Mouse (Mus musculus): ENCODE measurements around the gene Gm9913. TPM values are rescaled to one million over a fixed set of nuclear protein-coding genes. Genes with fewer than 3 reads are reported as not detected.

Gm9913 gene
- polyA plus RNA-seq, 1 experiment from 2014 or later = 0.29 TPM

DNA sequence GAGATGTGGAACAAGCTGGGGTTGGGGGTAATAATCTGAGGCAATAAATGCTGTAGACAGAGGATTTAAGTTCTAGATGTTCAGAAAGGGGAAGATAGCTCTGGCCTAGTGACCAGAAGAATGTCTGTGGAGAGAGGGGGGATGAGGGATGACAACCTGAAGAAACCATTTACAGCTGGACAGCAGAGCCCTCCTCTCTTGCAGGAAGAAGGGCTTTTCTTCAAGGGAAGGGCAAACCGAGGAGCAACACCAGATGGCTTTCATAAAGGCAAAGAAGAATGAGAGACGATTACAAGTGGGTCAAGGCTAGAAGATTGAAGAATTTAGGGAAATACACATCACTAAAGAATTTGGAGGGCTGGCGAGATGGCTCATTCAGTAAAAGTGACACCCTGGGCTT, 9.5 kb downstream of the Gm9913 start:
- WGBS = 34% methylated on average over 3 of the region's 3 CpGs
- Histone ChIP-seq H3K9me3 (replicated peaks; ENCODE audit: control insufficient read depth, low read length) (no peaks in the 10 kb centered on the region), H3K27ac (replicated peaks; ENCODE audit: low read depth, low read length) (no peak overlapping the region), H3K9ac (replicated peaks; ENCODE audit: low read length) (no peak overlapping the region), H3K27me3 (ENCODE audit: control insufficient read depth, insufficient read depth, low read length) (no peaks in the 10 kb centered on the region), H3K4me2 (ENCODE audit: low read depth, low read length) (no peak overlapping the region), H3K4me3 (ENCODE audit: low read depth, low read length) (no peak overlapping the region), H3K36me3 (replicated peaks; ENCODE audit: control insufficient read depth, insufficient read depth, low read depth, low read length) (no peaks in the 10 kb centered on the region), H3K4me1 (ENCODE audit: control insufficient read depth, insufficient read depth, low read length) (no peaks in the 10 kb centered on the region; the same call in 1 of the 2 replicates)
- ATAC-seq (replicated peaks; ENCODE audit: insufficient number of reproducible peaks, low FRiP score, low TSS enrichment, low read depth) (no peak), DNase-seq (ENCODE audit: low spot score) (no peak)

DNA sequence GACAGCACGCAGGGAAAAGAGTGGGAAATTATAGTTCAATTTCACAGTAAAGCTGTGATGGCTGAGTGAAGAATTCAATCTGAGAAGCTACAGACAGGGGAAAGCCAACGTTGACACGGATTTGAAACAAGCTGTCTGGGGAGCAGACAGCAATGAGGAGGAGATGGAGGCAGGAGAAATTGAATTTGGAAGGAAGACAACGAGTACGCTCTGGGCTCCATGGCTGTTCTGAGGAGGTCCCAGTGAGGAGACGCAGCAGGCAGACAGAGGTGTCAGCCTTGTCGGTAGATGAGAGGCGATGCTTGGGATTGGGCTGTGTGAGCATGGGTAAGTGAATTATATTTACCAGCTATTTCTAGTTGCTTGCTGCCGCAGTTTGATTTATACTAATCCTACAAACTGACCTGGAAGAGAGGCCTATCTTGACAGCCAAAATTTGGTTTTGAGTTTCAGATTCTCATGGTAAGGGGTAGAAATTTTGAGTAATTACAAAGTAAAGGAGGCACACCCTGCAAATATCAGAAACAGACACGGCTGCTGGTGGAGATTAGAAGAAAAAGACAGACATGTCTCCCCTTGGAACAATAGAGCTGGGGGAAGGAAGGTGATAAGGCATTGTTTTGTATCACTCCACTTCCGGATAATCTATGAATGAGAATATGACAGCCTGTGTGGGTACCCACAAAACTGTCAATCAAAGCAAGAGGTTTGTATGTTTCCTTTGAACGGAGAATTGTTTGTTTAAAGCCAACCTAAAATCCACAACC, 10.6 kb downstream of the Gm9913 start:
- no peaks in the 10 kb centered on the region for H3K27me3 ChIP-seq (ENCODE audit: control insufficient read depth, insufficient read depth, low read length)
- no peaks in the 10 kb centered on the region for H3K36me3 ChIP-seq (replicated peaks; ENCODE audit: control insufficient read depth, insufficient read depth, low read depth, low read length)

DNA sequence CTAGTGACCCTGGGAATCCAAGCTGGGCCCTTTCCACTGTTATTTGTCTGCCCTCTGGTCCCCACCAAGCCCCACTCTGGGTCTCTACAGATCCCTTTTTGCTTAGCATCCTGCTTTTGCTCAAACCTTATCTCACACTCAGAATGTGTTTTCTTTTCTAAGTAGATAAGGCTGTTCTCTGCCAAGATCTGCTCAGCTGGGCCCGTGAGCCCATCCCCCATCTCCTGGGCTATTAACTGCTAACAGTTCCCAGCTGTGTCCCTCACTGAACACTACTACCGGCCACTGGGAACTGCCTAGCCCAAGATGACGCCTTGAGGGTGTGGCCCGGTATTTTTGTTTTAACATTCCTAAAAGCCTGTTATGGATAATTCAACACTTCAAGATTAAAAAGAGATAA, 11.7 kb downstream of the Gm9913 start:
- H3K27me3 ChIP-seq (ENCODE audit: control insufficient read depth, insufficient read depth, low read length) = no peaks in the 10 kb centered on the region
- H3K36me3 ChIP-seq (replicated peaks; ENCODE audit: control insufficient read depth, insufficient read depth, low read depth, low read length) = no peaks in the 10 kb centered on the region
- no peak overlapping the region for H3K27ac ChIP-seq (replicated peaks; ENCODE audit: low read depth, low read length)
- peak; percentile 73; the same call in 1 of the 2 replicates for ATAC-seq (replicated peaks; ENCODE audit: insufficient number of reproducible peaks, low FRiP score, low TSS enrichment, low read depth)
- 10% methylated on average over 4 of the region's 4 CpGs for WGBS
- H3K4me1 ChIP-seq (ENCODE audit: control insufficient read depth, insufficient read depth, low read length) = no peaks in the 10 kb centered on the region; the same call in 1 of the 2 replicates
- no peak overlapping the region for H3K4me2 ChIP-seq (ENCODE audit: low read depth, low read length)
- DNase-seq (ENCODE audit: low spot score) = peak; percentile 81
- no peak overlapping the region for H3K4me3 ChIP-seq (ENCODE audit: low read depth, low read length)
- H3K9me3 ChIP-seq (replicated peaks; ENCODE audit: control insufficient read depth, low read length) = no peaks in the 10 kb centered on the region
- no peak overlapping the region for H3K9ac ChIP-seq (replicated peaks; ENCODE audit: low read length)

More for the DNA sequence above, 10.6 kb downstream of the Gm9913 start:
- Histone ChIP-seq H3K4me1 (ENCODE audit: control insufficient read depth, insufficient read depth, low read length) (no peaks in the 10 kb centered on the region; the same call in 1 of the 2 replicates), H3K9ac (replicated peaks; ENCODE audit: low read length) (no peak overlapping the region), H3K4me2 (ENCODE audit: low read depth, low read length) (no peak overlapping the region), H3K4me3 (ENCODE audit: low read depth, low read length) (no peak overlapping the region), H3K27ac (replicated peaks; ENCODE audit: low read depth, low read length) (no peak overlapping the region), H3K9me3 (replicated peaks; ENCODE audit: control insufficient read depth, low read length) (no peaks in the 10 kb centered on the region)
- WGBS = 68% methylated on average over 12 of the region's 12 CpGs
- ATAC-seq (replicated peaks; ENCODE audit: insufficient number of reproducible peaks, low FRiP score, low TSS enrichment, low read depth) (no peak), DNase-seq (ENCODE audit: low spot score) (no peak)

DNA sequence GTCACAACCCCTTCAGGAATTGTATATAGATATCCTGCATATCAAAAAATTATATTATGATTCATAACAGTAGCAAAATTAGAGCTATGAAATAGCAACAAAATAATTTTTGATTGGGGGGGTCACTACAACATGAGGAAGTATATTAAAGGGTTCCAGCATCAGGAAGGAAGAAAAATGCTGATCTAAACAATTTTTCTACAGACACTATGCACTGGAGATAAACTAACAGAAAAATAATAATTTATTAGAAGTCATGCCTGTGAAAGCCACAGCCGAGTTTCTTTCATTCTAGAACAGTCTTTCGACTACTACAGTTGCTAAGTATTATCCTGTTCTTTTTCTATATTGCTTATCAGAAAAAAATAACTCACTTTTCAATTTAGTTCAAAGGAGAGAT, 20.6 kb downstream of the Gm9913 start:
- Histone ChIP-seq H3K4me3 (ENCODE audit: low read depth, low read length) (no peak overlapping the region), H3K27me3 (ENCODE audit: control insufficient read depth, insufficient read depth, low read length) (no peaks in the 10 kb centered on the region), H3K4me2 (ENCODE audit: low read depth, low read length) (no peak overlapping the region), H3K27ac (replicated peaks; ENCODE audit: low read depth, low read length) (no peak overlapping the region), H3K4me1 (ENCODE audit: control insufficient read depth, insufficient read depth, low read length) (no peaks in the 10 kb centered on the region), H3K9me3 (replicated peaks; ENCODE audit: control insufficient read depth, low read length) (no peaks in the 10 kb centered on the region), H3K9ac (replicated peaks; ENCODE audit: low read length) (no peak overlapping the region), H3K36me3 (replicated peaks; ENCODE audit: control insufficient read depth, insufficient read depth, low read depth, low read length) (no peaks in the 10 kb centered on the region)
- 89% methylated on average over 2 of the region's 2 CpGs for WGBS
- DNase-seq (ENCODE audit: low spot score) = no peak
- no peak for ATAC-seq (replicated peaks; ENCODE audit: insufficient number of reproducible peaks, low FRiP score, low TSS enrichment, low read depth)

DNA sequence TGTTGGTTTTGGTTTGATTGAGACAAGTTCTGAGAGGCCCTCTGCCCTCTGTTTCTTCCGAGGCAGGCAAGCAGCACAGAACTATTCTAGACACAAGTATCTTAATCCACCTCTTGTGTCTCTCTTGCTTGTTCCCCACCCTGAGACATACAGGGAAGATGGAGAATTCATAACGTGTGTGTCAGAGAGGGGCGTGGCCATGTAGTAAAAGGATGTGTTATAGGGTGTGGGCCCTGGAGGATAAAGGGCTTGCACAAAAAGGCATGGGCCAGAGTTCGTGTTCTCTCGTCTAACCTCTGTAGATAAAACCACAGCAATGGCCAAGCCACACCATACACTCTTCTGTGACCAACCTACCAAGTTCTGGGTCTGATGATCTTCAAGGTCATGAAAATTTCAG, 21.7 kb downstream of the Gm9913 start:
- no peak overlapping the region for H3K4me3 ChIP-seq (ENCODE audit: low read depth, low read length)
- no peaks in the 10 kb centered on the region for H3K9me3 ChIP-seq (replicated peaks; ENCODE audit: control insufficient read depth, low read length)
- H3K27ac ChIP-seq (replicated peaks; ENCODE audit: low read depth, low read length) = no peak overlapping the region
- no peak overlapping the region for H3K9ac ChIP-seq (replicated peaks; ENCODE audit: low read length)
- WGBS = 85% methylated on average over 5 of the region's 5 CpGs
- H3K4me2 ChIP-seq (ENCODE audit: low read depth, low read length) = no peak overlapping the region
- H3K27me3 ChIP-seq (ENCODE audit: control insufficient read depth, insufficient read depth, low read length) = no peaks in the 10 kb centered on the region
- ATAC-seq (replicated peaks; ENCODE audit: insufficient number of reproducible peaks, low FRiP score, low TSS enrichment, low read depth) (no peak), DNase-seq (ENCODE audit: low spot score) (no peak)
- no peaks in the 10 kb centered on the region for H3K4me1 ChIP-seq (ENCODE audit: control insufficient read depth, insufficient read depth, low read length)
- no peaks in the 10 kb centered on the region for H3K36me3 ChIP-seq (replicated peaks; ENCODE audit: control insufficient read depth, insufficient read depth, low read depth, low read length)

DNA sequence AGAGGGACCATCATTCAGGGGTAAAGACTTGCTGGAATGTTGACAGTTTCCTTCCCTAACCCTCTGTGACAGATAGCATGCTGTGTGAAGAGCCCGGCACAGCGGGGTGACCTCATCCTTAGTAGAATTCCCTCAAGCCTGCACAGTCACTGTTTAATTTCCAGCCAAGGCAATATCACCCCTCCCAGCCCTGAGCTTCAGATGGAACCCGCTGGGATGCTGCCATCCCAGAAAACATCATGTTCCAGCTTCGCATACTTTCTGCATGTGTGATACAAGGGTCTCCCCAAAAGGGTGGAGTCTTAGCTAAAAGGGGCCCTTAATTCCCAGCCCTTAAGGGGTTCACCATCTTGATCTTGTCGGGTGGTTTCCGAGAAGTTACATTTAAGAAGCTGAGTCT, 25.8 kb downstream of the Gm9913 start:
- no peak overlapping the region for H3K4me3 ChIP-seq (ENCODE audit: low read depth, low read length)
- H3K9me3 ChIP-seq (replicated peaks; ENCODE audit: control insufficient read depth, low read length) = no peaks in the 10 kb centered on the region
- DNase-seq (ENCODE audit: low spot score) (no peak), ATAC-seq (replicated peaks; ENCODE audit: insufficient number of reproducible peaks, low FRiP score, low TSS enrichment, low read depth) (no peak)
- no peaks in the 10 kb centered on the region for H3K27me3 ChIP-seq (ENCODE audit: control insufficient read depth, insufficient read depth, low read length)
- H3K36me3 ChIP-seq (replicated peaks; ENCODE audit: control insufficient read depth, insufficient read depth, low read depth, low read length) = no peaks in the 10 kb centered on the region
- H3K4me1 ChIP-seq (ENCODE audit: control insufficient read depth, insufficient read depth, low read length) = no peaks in the 10 kb centered on the region
- WGBS = 68% methylated on average over 6 of the region's 6 CpGs
- H3K4me2 ChIP-seq (ENCODE audit: low read depth, low read length) = no peak overlapping the region
- H3K27ac ChIP-seq (replicated peaks; ENCODE audit: low read depth, low read length) = no peak overlapping the region
- H3K9ac ChIP-seq (replicated peaks; ENCODE audit: low read length) = no peak overlapping the region

DNA sequence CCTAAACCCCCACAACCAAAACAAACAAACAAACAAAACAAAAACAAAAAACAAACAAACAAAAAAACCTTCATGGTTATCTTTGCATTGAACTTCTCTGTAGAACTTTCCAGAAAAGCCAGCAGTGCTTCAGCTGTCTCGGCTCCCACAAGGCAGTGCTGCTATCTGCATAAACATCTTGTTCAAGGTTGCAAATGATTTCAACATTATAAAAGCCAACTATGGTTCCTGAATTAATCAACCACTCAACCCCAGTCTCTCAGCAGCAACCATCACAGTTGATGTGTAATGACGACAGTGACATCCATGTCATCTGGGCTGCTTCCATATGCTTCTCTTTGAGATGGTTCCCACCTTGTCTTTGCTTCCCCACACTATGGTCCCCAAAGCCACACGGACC, 34.8 kb downstream of the Gm9913 start:
- H3K36me3 ChIP-seq (replicated peaks; ENCODE audit: control insufficient read depth, insufficient read depth, low read depth, low read length) = no peaks in the 10 kb centered on the region
- no peaks in the 10 kb centered on the region for H3K4me1 ChIP-seq (ENCODE audit: control insufficient read depth, insufficient read depth, low read length)
- ATAC-seq (replicated peaks; ENCODE audit: insufficient number of reproducible peaks, low FRiP score, low TSS enrichment, low read depth) = no peak
- H3K4me2 ChIP-seq (ENCODE audit: low read depth, low read length) = no peak overlapping the region
- no peak overlapping the region for H3K27ac ChIP-seq (replicated peaks; ENCODE audit: low read depth, low read length)
- H3K4me3 ChIP-seq (ENCODE audit: low read depth, low read length) = no peak overlapping the region
- no peaks in the 10 kb centered on the region for H3K9me3 ChIP-seq (replicated peaks; ENCODE audit: control insufficient read depth, low read length)
- H3K27me3 ChIP-seq (ENCODE audit: control insufficient read depth, insufficient read depth, low read length) = no peaks in the 10 kb centered on the region
- no peak overlapping the region for H3K9ac ChIP-seq (replicated peaks; ENCODE audit: low read length)
- no peak for DNase-seq (ENCODE audit: low spot score)
- WGBS = 85% methylated on average over 3 of the region's 3 CpGs

DNA sequence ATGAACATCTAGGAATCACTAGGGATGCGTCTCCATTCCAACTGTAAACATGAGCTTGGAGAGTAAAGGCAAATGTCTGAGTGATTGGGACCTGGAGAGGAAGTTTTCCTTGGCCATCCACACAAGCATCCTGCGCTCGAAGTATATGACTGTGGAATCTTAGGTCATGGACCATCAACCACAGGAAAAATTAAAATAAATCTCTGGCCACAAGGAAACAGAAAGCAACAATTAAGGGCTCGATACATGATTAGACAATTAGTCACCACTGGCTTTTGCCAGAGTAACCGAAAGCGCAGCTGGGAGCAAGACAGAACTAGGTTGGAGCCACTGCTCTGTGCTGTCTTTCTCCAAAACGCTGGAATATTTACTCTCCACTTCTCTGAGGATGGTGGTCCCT, 35.7 kb downstream of the Gm9913 start:
- no peak for DNase-seq (ENCODE audit: low spot score)
- Histone ChIP-seq H3K4me1 (ENCODE audit: control insufficient read depth, insufficient read depth, low read length) (no peaks in the 10 kb centered on the region), H3K27me3 (ENCODE audit: control insufficient read depth, insufficient read depth, low read length) (no peaks in the 10 kb centered on the region), H3K9me3 (replicated peaks; ENCODE audit: control insufficient read depth, low read length) (no peaks in the 10 kb centered on the region), H3K4me3 (ENCODE audit: low read depth, low read length) (no peak overlapping the region), H3K27ac (replicated peaks; ENCODE audit: low read depth, low read length) (no peak overlapping the region), H3K4me2 (ENCODE audit: low read depth, low read length) (no peak overlapping the region), H3K9ac (replicated peaks; ENCODE audit: low read length) (no peak overlapping the region), H3K36me3 (replicated peaks; ENCODE audit: control insufficient read depth, insufficient read depth, low read depth, low read length) (no peaks in the 10 kb centered on the region)
- no peak for ATAC-seq (replicated peaks; ENCODE audit: insufficient number of reproducible peaks, low FRiP score, low TSS enrichment, low read depth)
- WGBS = 84% methylated on average over 7 of the region's 7 CpGs
